Mouse (Mus musculus) cortical plate, adult 2 months (tissue): ENCODE results near the gene D230025D16Rik.

Experiments
- CTCF ChIP-seq: fragments of 200-500 bp; IDR thresholded peaks from 2 replicates; pipeline ENCODE4 v1.5.1; 2011; ENCODE audit warnings: mild to moderate bottlenecking, control low read depth, low read length; ENCODE audit not compliant: insufficient read depth; ENCODE audit errors: extremely low read depth
- POLR2A ChIP-seq: fragments of 200-500 bp; IDR thresholded peaks from 2 replicates; pipeline ENCODE4 v1.6.1; 2011; ENCODE audit warnings: mild to moderate bottlenecking, low read length, control low read depth; ENCODE audit not compliant: insufficient read depth; ENCODE audit errors: extremely low read depth

DNA sequence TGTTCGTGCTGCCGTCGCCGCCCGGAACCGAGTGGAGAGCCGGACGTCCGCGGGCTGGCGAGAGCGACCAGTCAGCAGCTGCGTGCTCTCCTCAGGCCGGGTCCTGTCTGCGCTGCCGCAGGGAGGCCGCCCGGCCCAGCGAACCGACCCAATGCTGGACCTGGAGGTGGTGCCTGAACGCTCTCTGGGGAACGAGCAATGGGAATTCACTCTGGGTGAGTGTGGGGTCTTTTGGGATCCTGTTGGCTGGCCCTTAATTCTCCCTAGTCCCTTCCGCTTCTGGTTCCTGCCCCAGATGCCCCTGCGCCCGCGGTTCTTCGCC, 288 bp downstream of the D230025D16Rik start:
- TF ChIP-seq CTCF (no peak), POLR2A (no peak)
